Mouse (Mus musculus): ENCODE measurements around the gene Krtap4-2. TPM values are rescaled to one million over a fixed set of nuclear protein-coding genes. Genes with fewer than 3 reads are reported as not detected.
"Not testable (repeated sequence)": the region's sequence is repeated elsewhere in the genome, so short reads cannot be mapped to it uniquely, and the experiment has no call there.

Krtap4-2 gene
- polyA plus RNA-seq (2012; rRNA removed), result not detected in 2 replicates

- no peak for DNase-seq (ENCODE audit: low read depth, low spot score)
- WGBS, result 52% methylated on average over 8 of the region's 8 CpGs
Measured at GRCm38 (mm10) chr11:99634653-99635134, at the start of gene Krtap4-2. TSS of gene Krtap4-2 (minus strand) at chr11:99635084.

DNA sequence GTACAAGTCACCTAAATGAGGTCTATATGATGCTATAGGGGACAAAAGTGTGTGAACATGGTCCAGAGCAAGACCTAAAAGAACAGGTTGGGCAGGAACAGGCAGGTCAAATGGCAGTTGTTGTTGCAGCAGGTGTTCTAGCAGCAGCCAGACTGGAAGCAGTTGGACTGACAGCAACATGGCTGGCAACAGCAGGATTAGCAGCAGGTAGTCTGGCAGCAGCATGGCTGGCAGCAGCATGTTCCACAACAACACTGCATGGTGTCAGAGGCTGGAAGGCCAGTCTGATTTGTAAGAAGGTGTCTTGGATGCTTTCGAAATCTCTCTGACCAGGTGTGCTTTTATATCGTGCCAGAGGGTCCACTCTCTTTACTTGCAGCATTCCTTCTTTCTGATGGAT is 48.6 kb upstream of the Krtap4-2 start:
- DNase-seq (ENCODE audit: low read depth, low spot score), result no peak
- WGBS, result 87% methylated on average over 2 of the region's 2 CpGs

- no peak for DNase-seq (ENCODE audit: low read depth, low spot score)
Measured at GRCm38 (mm10) chr11:99665860-99666259, 31.0 kb upstream of the Krtap4-2 start, which contains the start of gene Krtap4-6. TSS of gene Krtap4-6 (minus strand) at chr11:99665960.

- no peak for DNase-seq (ENCODE audit: low read depth, low spot score)
- WGBS, result 81% methylated on average over 10 of the region's 10 CpGs
Measured at GRCm38 (mm10) chr11:99662802-99663201, 27.9 kb upstream of the Krtap4-2 start.

DNA sequence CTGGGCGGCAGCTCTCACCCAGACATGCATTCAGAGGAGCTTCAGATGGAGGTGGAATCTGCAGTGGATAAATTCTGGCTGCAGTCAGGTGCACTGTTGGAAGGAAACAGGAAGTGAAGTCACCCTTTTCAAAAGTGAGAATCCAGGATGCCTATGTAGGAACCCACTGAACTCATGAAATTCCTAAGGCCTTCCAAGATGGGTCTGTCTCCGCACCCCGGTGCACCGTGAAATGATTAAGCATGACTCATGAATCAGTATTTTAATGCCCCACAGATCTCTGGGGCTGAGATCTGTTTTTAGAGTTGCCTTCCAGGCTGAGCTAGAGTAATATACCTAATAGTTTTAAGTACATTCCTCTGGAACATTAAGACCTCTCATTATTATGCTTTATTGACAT is 24.4 kb upstream of the Krtap4-2 start:
- DNase-seq (ENCODE audit: low read depth, low spot score), result no peak
- 76% methylated on average over 4 of the region's 4 CpGs for WGBS

DNA sequence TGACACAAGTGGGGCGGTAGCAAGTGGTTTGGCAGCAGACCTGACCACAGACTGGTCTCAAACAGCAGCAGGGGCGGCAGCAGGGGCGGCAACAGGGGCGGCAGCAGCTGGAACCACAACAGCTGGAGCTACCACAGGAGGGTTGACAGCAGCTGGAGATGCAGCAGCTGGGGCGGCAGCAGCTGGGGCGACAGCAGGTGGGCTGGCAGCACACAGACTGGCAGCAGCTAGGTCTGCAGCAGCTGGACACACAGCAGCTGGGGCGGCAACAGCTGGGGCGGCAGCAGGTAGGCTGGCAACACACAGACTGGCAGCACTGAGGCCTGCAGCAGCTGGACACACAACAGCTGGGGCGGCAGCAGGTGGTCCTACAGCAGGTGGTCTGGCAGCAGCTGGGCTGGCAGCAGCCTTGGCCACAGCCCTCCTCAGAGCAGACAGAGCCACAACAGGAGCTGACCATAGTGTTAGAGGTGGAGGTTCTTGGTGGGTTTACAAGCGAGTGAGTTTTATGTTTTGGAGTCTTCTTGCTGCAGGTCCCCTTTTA is 23.7 kb upstream of the Krtap4-2 start, which contains the start of gene Gm11563:
Gene Gm11563 (minus strand): TSS at position 494 of the 544 bp plus-strand sequence.
- 70% methylated on average over 10 of the region's 10 CpGs for WGBS
- DNase-seq (ENCODE audit: low read depth, low spot score), result not testable (repeated sequence)

GRCm38 (mm10) chr11:99657051-99657450 is 22.2 kb upstream of the Krtap4-2 start:
- WGBS, result 47% methylated on average over 5 of the region's 5 CpGs
- DNase-seq (ENCODE audit: low read depth, low spot score), result no peak

GRCm38 (mm10) chr11:99650136-99650535 is 15.3 kb upstream of the Krtap4-2 start, which contains the start of gene Gm11555:
TSS of gene Gm11555 (minus strand) at chr11:99650236.
- 78% methylated on average over 2 of the region's 2 CpGs for WGBS
- no peak for DNase-seq (ENCODE audit: low read depth, low spot score)

DNA sequence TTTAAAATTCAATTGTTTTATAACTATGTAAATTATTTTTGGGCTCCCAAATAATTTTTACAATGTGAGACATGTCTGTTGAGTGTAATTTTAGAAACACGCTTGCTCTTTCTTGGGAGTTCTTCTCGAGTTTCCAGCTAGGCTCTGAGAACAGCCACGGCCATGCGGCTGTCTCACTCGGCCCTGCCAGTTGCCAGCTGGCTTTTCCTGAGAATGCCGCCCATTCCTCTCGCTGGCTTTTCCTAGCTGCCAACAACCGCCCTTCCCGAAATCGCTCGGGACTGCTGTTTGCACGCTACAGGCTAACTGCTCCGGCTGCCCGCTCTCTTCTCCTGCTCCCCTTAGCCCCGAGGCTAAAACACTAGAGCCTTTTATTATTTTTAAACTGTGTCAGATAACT is 11.6 kb upstream of the Krtap4-2 start:
- no peak for DNase-seq (ENCODE audit: low read depth, low spot score)
- WGBS, result 88% methylated on average over 15 of the region's 15 CpGs

DNA sequence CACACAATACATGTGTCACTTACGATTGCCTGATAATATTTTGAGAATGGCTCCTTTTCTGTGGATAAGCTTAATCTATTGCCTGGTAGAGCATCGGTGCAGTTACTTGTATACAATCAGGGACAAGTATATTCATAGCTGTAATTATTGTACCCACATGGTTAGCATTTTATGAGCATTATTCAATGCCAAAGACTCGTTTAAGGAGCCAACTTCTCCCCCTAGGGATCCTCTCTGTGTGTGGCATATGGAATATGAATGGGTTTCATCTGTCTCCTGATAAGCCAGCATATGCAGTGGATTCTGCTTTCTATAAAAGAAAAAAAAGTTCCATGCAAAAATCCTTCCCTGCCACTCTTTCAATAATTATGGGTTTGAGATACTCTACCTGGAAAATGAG is 9.5 kb upstream of the Krtap4-2 start:
- no peak for DNase-seq (ENCODE audit: low read depth, low spot score)
- 64% methylated on average over 3 of the region's 3 CpGs for WGBS

DNA sequence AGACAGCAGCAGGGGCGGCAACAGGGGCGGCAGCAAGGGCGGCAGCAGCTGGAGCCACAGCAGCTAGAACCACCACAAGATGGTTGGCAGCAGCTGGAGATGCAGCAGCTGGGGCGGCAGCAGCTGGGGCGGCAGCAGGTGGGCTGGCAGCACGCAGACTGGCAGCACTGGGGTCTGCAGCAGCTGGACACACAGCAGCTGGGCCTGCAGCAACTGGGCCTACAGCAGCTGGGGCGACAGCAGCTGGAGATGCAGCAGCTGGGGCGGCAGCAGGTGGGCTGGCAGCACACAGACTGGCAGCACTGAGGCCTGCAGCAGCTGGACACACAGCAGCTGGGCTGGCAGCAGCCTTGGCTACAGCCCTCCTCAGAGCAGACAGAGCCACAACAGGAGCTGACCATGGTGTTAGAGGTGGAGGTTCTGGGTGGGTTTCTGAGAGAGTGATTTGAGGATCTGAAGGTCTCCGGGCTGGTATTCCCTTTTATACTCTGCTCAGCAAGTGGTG is 8.8 kb upstream of the Krtap4-2 start, which contains the start of gene Krtap4-7:
Gene Krtap4-7 (minus strand): TSS at position 455 of the 505 bp plus-strand sequence.
- not testable (repeated sequence) for DNase-seq (ENCODE audit: low read depth, low spot score)
- 78% methylated on average over 9 of the region's 9 CpGs for WGBS

GRCm38 (mm10) chr11:99640926-99641325 is 6.0 kb upstream of the Krtap4-2 start:
- 10% methylated on average over 1 of the region's 1 CpGs for WGBS
- no peak for DNase-seq (ENCODE audit: low read depth, low spot score)

DNA sequence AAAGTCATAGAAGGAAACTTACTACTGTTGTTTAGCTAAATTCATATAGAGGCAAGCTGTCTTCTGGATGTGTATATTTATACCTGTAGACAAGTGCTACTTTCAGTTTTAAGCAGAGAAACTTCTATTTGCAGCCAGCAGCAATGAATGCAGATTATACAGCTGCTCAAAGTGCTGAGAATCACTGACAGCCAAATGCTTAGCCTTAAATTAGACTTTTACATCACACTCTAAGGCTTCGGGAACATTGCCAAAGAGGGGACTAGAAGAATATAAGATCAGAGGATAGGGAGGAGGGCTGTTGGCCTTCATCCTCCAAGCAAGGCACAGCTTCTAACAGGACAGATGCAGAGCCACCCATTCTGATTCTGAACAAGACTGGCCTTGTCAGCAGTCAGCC is 2.2 kb upstream of the Krtap4-2 start:
- DNase-seq (ENCODE audit: low read depth, low spot score), result no peak
- WGBS, result 76% methylated on average over 1 of the region's 1 CpGs

DNA sequence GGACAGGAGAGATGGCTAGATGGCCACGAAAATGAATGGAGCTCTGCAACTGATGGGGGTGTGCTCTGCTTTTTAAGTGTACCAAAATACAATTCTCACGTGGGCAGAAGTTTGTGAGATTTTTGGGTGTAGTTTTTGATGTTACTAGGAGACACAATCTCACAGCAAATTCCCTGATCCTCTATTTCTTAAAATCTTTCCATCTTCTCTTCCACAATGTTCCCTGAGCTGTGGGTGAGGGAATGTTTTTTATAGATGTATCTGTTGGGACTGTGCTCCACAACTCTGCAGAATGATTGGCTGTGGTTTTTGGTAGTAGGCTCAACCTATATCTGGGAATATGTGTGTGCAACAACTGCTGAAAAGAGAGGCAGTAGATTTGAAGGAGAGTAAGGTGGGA is 1.6 kb downstream of the Krtap4-2 start:
- WGBS, result 56% methylated on average over 2 of the region's 2 CpGs
- DNase-seq (ENCODE audit: low read depth, low spot score), result no peak

DNA sequence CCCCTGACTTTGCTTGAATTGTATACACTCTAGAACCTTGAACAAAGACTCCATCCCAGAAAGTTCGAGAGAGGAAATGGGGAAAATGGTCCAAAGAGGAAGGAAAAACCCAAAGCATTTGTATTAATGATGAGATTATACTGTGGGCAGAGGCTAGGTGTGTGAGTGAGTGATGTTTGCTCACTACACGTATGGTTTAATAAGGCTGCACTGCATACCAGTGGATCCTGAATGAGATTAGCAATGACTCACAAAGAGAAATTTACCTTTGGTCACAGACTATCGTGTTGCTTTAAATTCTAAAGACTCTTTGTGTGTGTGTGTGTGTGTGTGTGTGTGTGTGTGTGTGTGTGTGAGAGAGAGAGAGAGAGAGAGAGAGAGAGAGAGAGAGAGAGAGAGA is 4.0 kb downstream of the Krtap4-2 start:
- 31% methylated on average over 3 of the region's 3 CpGs for WGBS
- DNase-seq (ENCODE audit: low read depth, low spot score), result no peak

DNA sequence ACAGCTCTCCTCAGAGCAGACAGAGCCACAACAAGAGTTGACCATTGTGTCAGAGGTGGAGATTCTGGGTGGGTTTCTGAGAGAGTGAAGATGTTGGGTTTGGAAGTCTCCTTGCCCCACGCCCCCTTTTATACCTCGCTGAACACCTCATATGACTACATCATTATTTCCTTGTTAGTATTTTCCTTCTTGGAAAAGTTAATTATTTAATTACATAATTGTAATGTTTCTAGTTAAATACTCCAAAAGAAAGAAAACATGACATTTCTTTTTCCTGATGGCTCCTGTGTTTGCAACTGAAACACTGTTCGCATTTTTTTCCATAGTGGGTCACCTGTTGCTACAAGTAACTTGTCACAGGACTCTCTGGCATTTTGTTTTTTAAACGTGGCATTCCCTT is 6.7 kb downstream of the Krtap4-2 start, which contains the start of gene Krtap4-1:
Gene Krtap4-1 (minus strand): TSS at position 101 of the 400 bp plus-strand sequence.
- DNase-seq (ENCODE audit: low read depth, low spot score), result no peak
- WGBS, result 65% methylated on average over 4 of the region's 4 CpGs

GRCm38 (mm10) chr11:99620335-99620734 is 14.5 kb downstream of the Krtap4-2 start, which contains the start of gene Gm11562:
TSS of gene Gm11562 (minus strand) at chr11:99620435.
- no peak for DNase-seq (ENCODE audit: low read depth, low spot score)
- 67% methylated on average over 2 of the region's 2 CpGs for WGBS

- 42% methylated on average over 3 of the region's 3 CpGs for WGBS
- DNase-seq (ENCODE audit: low read depth, low spot score), result peak; percentile 31
Measured at GRCm38 (mm10) chr11:99614796-99615363, 20.0 kb downstream of the Krtap4-2 start, which contains the start of gene Krtap2-4. TSS of gene Krtap2-4 (minus strand) at chr11:99614846.

GRCm38 (mm10) chr11:99610089-99610488 is 24.8 kb downstream of the Krtap4-2 start, which contains the start of gene Gm11937:
TSS of gene Gm11937 (minus strand) at chr11:99610189.
- not testable (repeated sequence) for DNase-seq (ENCODE audit: low read depth, low spot score)
- WGBS, result 44% methylated on average over 1 of the region's 2 CpGs

GRCm38 (mm10) chr11:99609126-99609525 is 25.8 kb downstream of the Krtap4-2 start:
- 76% methylated on average over 1 of the region's 1 CpGs for WGBS
- DNase-seq (ENCODE audit: low read depth, low spot score), result no peak

- not testable (repeated sequence) for DNase-seq (ENCODE audit: low read depth, low spot score)
- 22% methylated on average over 1 of the region's 1 CpGs for WGBS
Measured at GRCm38 (mm10) chr11:99603208-99603607, 31.7 kb downstream of the Krtap4-2 start, which contains the start of gene Gm11938. TSS of gene Gm11938 (minus strand) at chr11:99603308.

Measured in large intestine, adult 2 months (tissue).